Mouse (Mus musculus) liver, embryonic 14.5 days (tissue): ENCODE measurements at regions not wholly inside any gene's neighbourhood (a gene's known extent, or its start where the extent isn't known, plus 50 kb on each side); places are given as distances from the start of the nearest gene placed in this dataset.

Experiments used
- ATAC-seq: fragments of 200-750 bp; cut with Nextera tagmentation; 2 replicates; pipeline ENCODE4 v1.8.0; 2017; ENCODE audit warnings: moderate number of reproducible peaks, mild to moderate bottlenecking, moderate library complexity; ENCODE audit not compliant: insufficient read depth
- DNase-seq, 3 experiments: peaks; one replicate each; pipeline ENCODE4 v3.0.0-alpha.2; 2012 to 2013; ENCODE audit warnings: low read depth in 3 of 3, low spot score in 3 of 3
- H3K27ac ChIP-seq: fragments of 300-500 bp; sonication (generic); 2 replicates; pipeline ENCODE4 v1.5.1; 2014; ENCODE audit warnings: moderate library complexity, mild to moderate bottlenecking, control low read depth, inconsistent platforms
- H3K27me3 ChIP-seq: fragments of 300-500 bp; sonication (generic); 2 replicates; pipeline ENCODE4 v1.6.1; 2014; ENCODE audit warnings: mild to moderate bottlenecking, low read length, moderate library complexity; ENCODE audit not compliant: control insufficient read depth, insufficient read depth
- H3K36me3 ChIP-seq: fragments of 300-500 bp; sonication (generic); replicated peaks from 2 replicates; pipeline ENCODE4 v1.6.1; 2014; ENCODE audit warnings: low read depth; ENCODE audit not compliant: control insufficient read depth, insufficient read depth
- H3K4me1 ChIP-seq, 2 experiments: fragments of 200-500 bp in 1 of 2; fragments of 300-500 bp in 1 of 2; sonication (generic) in 1 of 2; replicated peaks; 2 replicates each; pipeline ENCODE4 v1.6.1; 2012 to 2014; ENCODE audit warnings: antibody characterized with exemption in 1 of 2, inconsistent platforms in 1 of 2, low read length in 1 of 2; ENCODE audit not compliant: control insufficient read depth in 2 of 2, insufficient read depth in 2 of 2
- H3K4me2 ChIP-seq: fragments of 300-500 bp; sonication (generic); 2 replicates; pipeline ENCODE4 v1.6.1; 2014; ENCODE audit warnings: low read depth, mild to moderate bottlenecking, control low read depth, moderate library complexity
- H3K4me3 ChIP-seq, 2 experiments: fragments of 200-500 bp in 1 of 2; fragments of 300-500 bp in 1 of 2; sonication (generic) in 1 of 2; 2 replicates each; pipeline ENCODE4 v1.5.1; 2012 to 2014; ENCODE audit warnings: low read depth in 2 of 2, low read length in 2 of 2, mild to moderate bottlenecking in 2 of 2, control low read depth in 1 of 2, inconsistent platforms in 1 of 2, moderate library complexity in 1 of 2; ENCODE audit not compliant: insufficient read depth in 1 of 2
- H3K9ac ChIP-seq: fragments of 300-500 bp; sonication (generic); replicated peaks from 2 replicates; pipeline ENCODE4 v1.6.1; 2014; ENCODE audit warnings: mild to moderate bottlenecking, control low read depth, moderate library complexity
- H3K9me3 ChIP-seq: fragments of 300-500 bp; sonication (generic); 2 replicates; pipeline ENCODE4 v1.6.1; 2016; ENCODE audit warnings: low read length, mixed read lengths; ENCODE audit not compliant: control insufficient read depth
- CTCF ChIP-seq: IDR thresholded peaks from 2 replicates; pipeline ENCODE4 v1.5.1; 2016; ENCODE audit warnings: antibody characterized with exemption, low read depth, control low read depth
- EP300 ChIP-seq: IDR thresholded peaks from 2 replicates; pipeline ENCODE4 v1.6.1; 2016; ENCODE audit warnings: antibody characterized with exemption, low read depth
- WGBS: fragments of 180-500 bp; shearing (Covaris S2); extraction: QIAGEN DNeasy Blood & Tissue Kit; methylation state at CpG from one replicate; pipeline ENCODE4 v1.1.7; 2014; ENCODE audit not compliant: insufficient replicate concordance; 5-methylcytosine and 5-hydroxymethylcytosine counted together

GRCm38 (mm10) chr15:31173309-31174115 is 50.6 kb upstream of the Dap start:
- H3K4me3 ChIP-seq: no peak overlapping the region
- H3K9ac ChIP-seq: no peak overlapping the region
- DNase-seq: no peak
- no peaks in the 10 kb centered on the region for H3K4me1 ChIP-seq
- no peaks in the 10 kb centered on the region for H3K27me3 ChIP-seq
- H3K9me3 ChIP-seq: no peaks in the 10 kb centered on the region
- H3K4me2 ChIP-seq: no peak overlapping the region
- no peak for ATAC-seq
- TF ChIP-seq CTCF (no peak), EP300 (no peak)
- H3K36me3 ChIP-seq: no peaks in the 10 kb centered on the region
- H3K27ac ChIP-seq: no peak overlapping the region
- 57% methylated on average over 6 of the region's 6 CpGs for WGBS
